In the genomic region with DNA sequence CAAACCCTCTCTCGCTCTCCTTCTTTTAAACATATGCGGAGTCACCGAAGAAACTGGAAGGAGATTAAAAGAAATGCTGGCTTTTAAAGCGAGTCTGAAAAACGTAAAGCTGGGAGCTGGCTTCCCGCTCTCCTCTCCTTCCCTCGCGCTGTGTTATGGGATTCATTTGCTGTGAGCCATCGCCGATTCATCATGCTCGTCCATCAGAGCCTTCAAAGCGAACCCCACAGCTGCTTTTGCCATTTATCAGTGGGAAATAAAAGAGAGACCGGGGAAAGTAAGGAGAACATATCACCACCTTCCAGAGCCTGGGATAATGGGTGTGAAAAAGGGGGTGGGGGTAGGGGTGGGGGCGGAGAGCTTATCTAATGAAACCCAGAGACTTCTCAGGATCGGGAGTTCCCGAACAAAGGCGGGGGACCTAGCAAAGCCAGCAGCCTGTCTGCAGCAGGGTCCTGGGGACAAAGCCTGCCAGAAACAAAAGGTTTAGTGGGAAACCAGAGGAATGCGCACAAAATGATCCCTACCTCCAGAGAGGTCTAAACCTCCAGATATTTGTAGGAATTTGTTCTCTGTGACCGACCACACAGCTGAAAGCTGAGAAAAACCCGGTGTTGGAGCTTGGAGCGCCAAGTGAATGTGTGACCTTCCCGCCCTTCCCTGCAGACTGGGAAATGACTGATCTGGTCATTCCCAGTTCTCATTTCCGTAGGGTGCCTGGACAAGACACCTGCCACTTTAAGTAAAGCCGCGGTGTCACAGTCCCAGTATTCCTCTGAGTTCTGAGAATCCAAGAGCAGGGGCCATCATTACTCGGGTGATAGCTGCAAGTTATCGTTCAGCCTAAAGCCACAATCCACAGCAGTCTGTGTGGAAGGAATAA, we compare ENCODE assay signal across 8 mouse cellular contexts.
DNase-seq lines count a peak whose midpoint lies in the region; ATAC-seq lines count a peak whose summit lies in the region.

No protein-coding gene starts in this region.

- no peaks in the 10 kb centered on the region for H3K9me3 ChIP-seq in heart, embryonic 12.5 days (replicated peaks)
- H3K9me3 ChIP-seq in hindbrain, embryonic 15.5 days: no peaks in the 10 kb centered on the region
- H3K9me3 ChIP-seq in midbrain, embryonic 14.5 days (ENCODE audit: control insufficient read depth, low read length): no peaks in the 10 kb centered on the region

- 2% methylated on average over 27 of the region's 27 CpGs for WGBS in heart, embryonic 12.5 days
- WGBS in hindbrain, embryonic 15.5 days: 3% methylated on average over 27 of the region's 27 CpGs
- WGBS in midbrain, embryonic 14.5 days: under 1% methylated on average over 27 of the region's 27 CpGs

- peaks cover 19% of the 10 kb centered on the region for H3K4me1 ChIP-seq in heart, embryonic 12.5 days (replicated peaks)
- H3K4me1 ChIP-seq in hindbrain, embryonic 15.5 days (replicated peaks): peaks cover 29% of the 10 kb centered on the region
- H3K4me1 ChIP-seq in midbrain, embryonic 14.5 days (ENCODE audit: control insufficient read depth, insufficient read depth, low read length): peaks cover 27% of the 10 kb centered on the region

- DNase-seq in heart, adult 8-10 months (ENCODE audit: low spot score): no peak
- peak; percentile 84 for DNase-seq in embryo, embryonic 11 days
- peak; percentile 81 for DNase-seq in midbrain, embryonic 14.5 days
- no peak for DNase-seq in testis, postnatal 14 days (ENCODE audit: low spot score)
- no peak for DNase-seq in thymus, postnatal 14 days
- DNase-seq in layer of hippocampus, postnatal 36 days: no peak

- H3K36me3 ChIP-seq in heart, embryonic 12.5 days: no peaks in the 10 kb centered on the region
- H3K36me3 ChIP-seq in hindbrain, embryonic 15.5 days: no peaks in the 10 kb centered on the region
- H3K36me3 ChIP-seq in midbrain, embryonic 14.5 days (ENCODE audit: control insufficient read depth, insufficient read depth, low read length): no peaks in the 10 kb centered on the region

- peak overlapping the region; percentile 35; the same call in 1 of the 2 replicates for H3K27ac ChIP-seq in heart, embryonic 12.5 days (ENCODE audit: poor library complexity, severe bottlenecking)
- peak overlapping the region; percentile 71 for H3K27ac ChIP-seq in hindbrain, embryonic 15.5 days (replicated peaks)
- H3K27ac ChIP-seq in midbrain, embryonic 14.5 days (replicated peaks; ENCODE audit: low read depth, low read length): peak overlapping the region; percentile 88

- peak; percentile 34; the same call in 1 of the 2 replicates for ATAC-seq in heart, embryonic 12.5 days (ENCODE audit: insufficient number of reproducible peaks, low FRiP score)
- peak; percentile 69 for ATAC-seq in hindbrain, embryonic 15.5 days (ENCODE audit: low FRiP score, low read depth)
- ATAC-seq in midbrain, embryonic 14.5 days (ENCODE audit: low FRiP score, low TSS enrichment): peak; percentile 79

- peak overlapping the region; percentile 53 for H3K9ac ChIP-seq in heart, embryonic 12.5 days
- peak overlapping the region; percentile 9 for H3K9ac ChIP-seq in hindbrain, embryonic 15.5 days
- H3K9ac ChIP-seq in midbrain, embryonic 14.5 days (replicated peaks; ENCODE audit: low read length): peak overlapping the region; percentile 17

- H3K27me3 ChIP-seq in heart, embryonic 12.5 days (replicated peaks): 0 out of 2 replicates have a peak, but pooled peaks cover 6% of the 10 kb centered on the region
- H3K27me3 ChIP-seq in hindbrain, embryonic 15.5 days: no peaks in the 10 kb centered on the region
- no peaks in the 10 kb centered on the region for H3K27me3 ChIP-seq in midbrain, embryonic 14.5 days (ENCODE audit: control insufficient read depth, insufficient read depth, low read length)

- peak overlapping the region; percentile 29 for H3K4me3 ChIP-seq in heart, embryonic 12.5 days
- peak overlapping the region; percentile 23 for H3K4me3 ChIP-seq in hindbrain, embryonic 15.5 days
- H3K4me3 ChIP-seq in midbrain, embryonic 14.5 days (replicated peaks; ENCODE audit: low read depth, low read length): no peak overlapping the region

- H3K4me2 ChIP-seq in heart, embryonic 12.5 days: peak overlapping the region; percentile 71
- peak overlapping the region; percentile 54 for H3K4me2 ChIP-seq in hindbrain, embryonic 15.5 days
- H3K4me2 ChIP-seq in midbrain, embryonic 14.5 days (ENCODE audit: low read length): peak overlapping the region; percentile 47

Comparison
In these comparisons a context has a peak if more than half of its experiments do, and no peak if none do; other contexts are left out.
1. H3K27ac ChIP-seq: peak in every context shown above with its lines; median percentile 88 in midbrain, embryonic 14.5 days; 71 in hindbrain, embryonic 15.5 days; 35 in heart, embryonic 12.5 days.
2. DNase-seq: peak in embryo, embryonic 11 days (single experiment) and midbrain, embryonic 14.5 days (single experiment); none in heart, adult 8-10 months (single experiment), testis, postnatal 14 days (single experiment), thymus, postnatal 14 days (single experiment) and layer of hippocampus, postnatal 36 days (0 of 2).
3. Peak in every context shown above with its lines, with median percentiles within 50 percentile points of each other: ATAC-seq, H3K4me2 ChIP-seq and H3K9ac ChIP-seq.